Mouse (Mus musculus): ENCODE results near the gene Mrps15. TPM values are rescaled to one million over a fixed set of nuclear protein-coding genes. Genes with fewer than 3 reads are reported as not detected.

Mrps15 gene
- total and polyA plus RNA-seq, 3 experiments, result 77.2 to 196 (median 112) TPM

Other genes with a start within 250 kb of the Mrps15 start
- gene Csf3r, start 22.4 kb upstream of the Mrps15 start, total RNA-seq (2021), result 1 to 10 TPM; 1.5 to 1.6 TPM
- gene Csf3r, start 22.4 kb upstream of the Mrps15 start, polyA plus RNA-seq (2012; rRNA removed), result 3.1 TPM in 2 replicates
- gene Oscp1, start 11.6 kb downstream of the Mrps15 start, total RNA-seq (2021), result 10 to 100 TPM in 1 of 2 experiments, 1 to 10 TPM in 1; 9.5 to 10.9 TPM
- 1.6 and 2.1 TPM in 2 replicates for gene Oscp1, start 11.6 kb downstream of the Mrps15 start, polyA plus RNA-seq (2012; rRNA removed)
- gene Lsm10, start 49.7 kb downstream of the Mrps15 start, total RNA-seq (2021), result 10 to 100 TPM; 23.4 to 30.7 TPM
- gene Lsm10, start 49.7 kb downstream of the Mrps15 start, polyA plus RNA-seq (2012; rRNA removed), result 29.3 and 32.5 TPM in 2 replicates
- 10 to 100 TPM; 43.0 to 56.0 TPM for gene Stk40, start 57.0 kb downstream of the Mrps15 start, total RNA-seq (2021)
- 33.2 and 33.5 TPM in 2 replicates for gene Stk40, start 57.0 kb downstream of the Mrps15 start, polyA plus RNA-seq (2012; rRNA removed)
- 10 to 100 TPM; 13.3 to 35.0 TPM for gene Eva1b, start 100.8 kb downstream of the Mrps15 start, total RNA-seq (2021)
- gene Eva1b, start 100.8 kb downstream of the Mrps15 start, polyA plus RNA-seq (2012; rRNA removed), result 111 and 156 TPM in 2 replicates
- 1 to 10 TPM; 2.5 to 3.2 TPM for gene Sh3d21, start 116.6 kb downstream of the Mrps15 start, total RNA-seq (2021)
- gene Sh3d21, start 116.6 kb downstream of the Mrps15 start, polyA plus RNA-seq (2012; rRNA removed), result 1.4 and 1.8 TPM in 2 replicates
- 100 to 1,000 TPM; 169 to 173 TPM for gene Thrap3, start 155.8 kb downstream of the Mrps15 start, total RNA-seq (2021)
- gene Thrap3, start 155.8 kb downstream of the Mrps15 start, polyA plus RNA-seq (2012; rRNA removed), result 29.1 and 36.8 TPM in 2 replicates
- 10 to 100 TPM; 55.4 to 68.7 TPM for gene Map7d1, start 209.4 kb downstream of the Mrps15 start, total RNA-seq (2021)
- 98.3 and 98.7 TPM in 2 replicates for gene Map7d1, start 209.4 kb downstream of the Mrps15 start, polyA plus RNA-seq (2012; rRNA removed)
- 100 to 1,000 TPM in 1 of 2 experiments, 10 to 100 TPM in 1; 85.8 to 103 TPM for gene Trappc3, start 215.4 kb downstream of the Mrps15 start, total RNA-seq (2021)
- 16.2 and 16.5 TPM in 2 replicates for gene Trappc3, start 215.4 kb downstream of the Mrps15 start, polyA plus RNA-seq (2012; rRNA removed)
- gene Col8a2, start 239.9 kb downstream of the Mrps15 start, total RNA-seq (2021), result 1 to 10 TPM; 1.4 to 6.1 TPM
- gene Col8a2, start 239.9 kb downstream of the Mrps15 start, polyA plus RNA-seq (2012; rRNA removed), result 1.9 TPM in 2 replicates